Mouse (Mus musculus) cortical plate, adult 2 months (tissue): ENCODE measurements at regions not wholly inside any gene's neighbourhood (a gene's known extent, or its start where the extent isn't known, plus 50 kb on each side); places are given as distances from the start of the nearest gene placed in this dataset.

ENCODE experiments used
- CTCF ChIP-seq: fragments of 200-500 bp; IDR thresholded peaks from 2 replicates; pipeline ENCODE4 v1.5.1; 2011; ENCODE audit warnings: mild to moderate bottlenecking, control low read depth, low read length; ENCODE audit not compliant: insufficient read depth; ENCODE audit errors: extremely low read depth
- POLR2A ChIP-seq: fragments of 200-500 bp; IDR thresholded peaks from 2 replicates; pipeline ENCODE4 v1.6.1; 2011; ENCODE audit warnings: mild to moderate bottlenecking, low read length, control low read depth; ENCODE audit not compliant: insufficient read depth; ENCODE audit errors: extremely low read depth

DNA sequence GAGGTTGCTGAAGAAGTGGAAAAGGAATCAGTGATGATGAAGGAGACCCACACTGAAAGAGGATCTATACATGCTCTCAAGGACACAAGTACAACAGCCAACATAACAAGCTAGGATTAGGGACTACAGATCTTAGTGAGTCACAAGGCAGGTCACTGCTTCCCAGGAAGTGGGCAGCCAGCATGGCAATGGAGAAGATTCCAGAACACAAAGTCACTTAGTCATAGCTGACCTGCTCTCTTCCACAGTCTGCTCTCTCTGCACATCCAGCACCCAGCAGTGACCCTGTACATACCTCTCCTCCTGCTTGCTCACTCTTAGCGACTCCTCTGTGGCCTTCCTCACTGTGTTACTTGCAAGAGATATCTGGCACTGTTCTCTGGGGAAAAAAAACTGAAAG lies 168.8 kb downstream of the Ccser2 start:
- TF ChIP-seq CTCF = no peak
- TF ChIP-seq POLR2A = no peak
